In the genomic region with DNA sequence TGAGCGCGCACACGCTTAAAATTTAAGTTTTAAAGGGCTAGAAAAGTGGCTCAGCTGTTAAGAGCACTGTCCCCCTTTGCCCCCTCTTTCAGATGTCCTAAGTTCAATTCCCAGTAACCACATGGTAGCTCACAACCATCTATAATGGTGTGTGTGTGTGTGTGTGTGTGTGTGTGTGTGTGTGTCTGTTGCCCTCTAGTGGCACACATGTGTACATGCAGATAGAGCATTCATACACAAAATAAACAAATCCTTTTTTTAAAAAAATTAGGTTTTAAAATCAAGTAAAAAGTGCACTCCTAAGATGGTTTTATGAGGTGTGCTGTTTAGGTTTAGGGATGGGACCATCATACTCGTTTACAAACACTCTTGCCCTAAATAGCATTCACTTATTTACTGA, we compare ENCODE assay signal across 21 mouse cellular contexts. TPM values are rescaled to one million over a fixed set of nuclear protein-coding genes. Genes with fewer than 3 reads are reported as not detected.
DNase-seq lines count a peak whose midpoint lies in the region; ATAC-seq and TF ChIP-seq lines count a peak whose summit lies in the region.
"Had no signal": no experiment of that assay in that cellular context is flagged by ENCODE, and none has a peak within 500 bp of the region (broad histone marks: within the 10 kb centered on the region; RNA-seq: fewer than 3 reads in every experiment).

No protein-coding gene starts in this region.

- H3K27me3 ChIP-seq in heart, postnatal 0 days (ENCODE audit: control insufficient read depth, insufficient read depth, low read length): no peaks in the 10 kb centered on the region
- H3K27me3 ChIP-seq in heart, embryonic 11.5 days (ENCODE audit: control insufficient read depth, insufficient read depth, low read length): no peaks in the 10 kb centered on the region
- no peaks in the 10 kb centered on the region for H3K27me3 ChIP-seq in liver, postnatal 0 days (ENCODE audit: insufficient read depth, low read length)
- no peaks in the 10 kb centered on the region for H3K27me3 ChIP-seq in CH12.LX (replicated peaks)
- H3K27me3 ChIP-seq: embryonic facial prominence, embryonic 12.5 days; liver, embryonic 13.5 days had no signal

- dilution Hi-C loops in CH12.LX (cut with MboI; ENCODE audit: extremely low pct_ligation_motif_present, extremely low pct_unique_long_range_greater_than_20kb, low sequenced_read_pairs): no loop called here

- ATAC-seq in heart, postnatal 0 days (ENCODE audit: insufficient read depth, low read depth): no peak
- ATAC-seq in heart, embryonic 11.5 days (replicated peaks; ENCODE audit: insufficient number of reproducible peaks, low FRiP score, low TSS enrichment): no peak
- ATAC-seq in liver, postnatal 0 days: no peak
- ATAC-seq: forebrain, embryonic 14.5 days; hindbrain, embryonic 16.5 days had no signal

- TF ChIP-seq EP300 in heart, postnatal 0 days (IDR thresholded peaks at IDR 0.05; ENCODE audit: low read depth): no peak
- TF ChIP-seq EP300 in liver, postnatal 0 days (IDR thresholded peaks at IDR 0.05; ENCODE audit: low read depth): no peak
- TF ChIP-seq EP300 in CH12.LX (IDR thresholded peaks at IDR 0.05; ENCODE audit: low read length): no peak

- no peak for TF ChIP-seq POLR2A in CH12.LX (IDR thresholded peaks at IDR 0.05; ENCODE audit: low read depth, low read length)
- TF ChIP-seq POLR2A in cortical plate, adult 2 months (IDR thresholded peaks at IDR 0.05; ENCODE audit: extremely low read depth, insufficient read depth, low read length): no peak

- in situ Hi-C loops in CH12.LX (cut with MboI; ENCODE audit: low pct_ligation_motif_present, low pct_unique_long_range_greater_than_20kb, low sequenced_read_pairs): no loop called here

- peak; percentile 35; the same call in 1 of the 2 replicates for TF ChIP-seq CTCF in heart, postnatal 0 days (IDR thresholded peaks at IDR 0.05; ENCODE audit: low read depth)
- peak; percentile 76 for TF ChIP-seq CTCF in liver, postnatal 0 days (IDR thresholded peaks at IDR 0.05; ENCODE audit: low read depth)
- peak; percentile 20 to 68; a peak in 3 of 4 replicates for TF ChIP-seq CTCF in CH12.LX (conservative IDR thresholded peaks at IDR 0.05 in 1 of 2, IDR thresholded peaks at IDR 0.05 in 1 of 2; ENCODE audit: low read depth in 2 of 2, low read length in 2 of 2)
- 0 out of 2 replicates have a peak, but pooled peaks have one; percentile 2 for TF ChIP-seq CTCF in cortical plate, adult 2 months (IDR thresholded peaks at IDR 0.05; ENCODE audit: extremely low read depth, insufficient read depth, low read length)

- no peak overlapping the region for H3K4me3 ChIP-seq in heart, postnatal 0 days (ENCODE audit: low read depth, low read length)
- H3K4me3 ChIP-seq in heart, embryonic 11.5 days (ENCODE audit: low read depth, low read length): no peak overlapping the region
- no peak overlapping the region for H3K4me3 ChIP-seq in liver, postnatal 0 days (ENCODE audit: low read depth, low read length)
- H3K4me3 ChIP-seq in CH12.LX (replicated peaks in 1 of 3; ENCODE audit: low read depth in 2 of 3, low read length in 2 of 3, poor library complexity in 1 of 3): no peak overlapping the region
- no peak overlapping the region for H3K4me3 ChIP-seq in cortical plate, adult 2 months (ENCODE audit: insufficient read depth, low read length)
- H3K4me3 ChIP-seq: embryonic facial prominence, embryonic 12.5 days; liver, embryonic 13.5 days had no signal

- peak; percentile 71 for TF ChIP-seq RAD21 in CH12.LX (IDR thresholded peaks at IDR 0.05; ENCODE audit: low read depth, low read length)

- H3K4me1 ChIP-seq in heart, postnatal 0 days (ENCODE audit: control insufficient read depth, insufficient read depth): peaks cover 29% of the 10 kb centered on the region
- peaks cover 36% of the 10 kb centered on the region for H3K4me1 ChIP-seq in heart, embryonic 11.5 days (ENCODE audit: control insufficient read depth, insufficient read depth, low read length)
- peaks cover 25% of the 10 kb centered on the region for H3K4me1 ChIP-seq in liver, postnatal 0 days (ENCODE audit: insufficient read depth)
- peaks cover 4 to 34% of the 10 kb centered on the region in 2 experiments; a peak in 3 of 4 replicates for H3K4me1 ChIP-seq in CH12.LX (ENCODE audit: control insufficient read depth in 1 of 2, insufficient read depth in 2 of 2)
- peaks cover 3% of the 10 kb centered on the region for H3K4me1 ChIP-seq in cortical plate, adult 2 months (ENCODE audit: control insufficient read depth, insufficient read depth, low read length)

- peak; percentile 6 for DNase-seq in heart, postnatal 0 days (ENCODE audit: low spot score)
- no peak for DNase-seq in liver, postnatal 0 days
- DNase-seq in liver (no peak), CH12.LX (ENCODE audit: extremely low read depth) (no peak)
- DNase-seq in cerebellum, postnatal 25 days: no peak
- no peak for DNase-seq in frontal cortex, postnatal 10 days (ENCODE audit: low spot score in 2 of 2)
- DNase-seq: cerebellum, adult 8-10 months; heart, postnatal 4 days; kidney, adult 8-10 months; kidney, postnatal 25 days; layer of hippocampus, adult 9-11 months; liver, embryonic 13.5 days; lung, postnatal 14 days; right cerebral cortex, postnatal 4 days; thymus, postnatal 25 days had no signal

- no peaks in the 10 kb centered on the region for H3K9me3 ChIP-seq in heart, postnatal 0 days (replicated peaks; ENCODE audit: control insufficient read depth, low read length)
- H3K9me3 ChIP-seq in heart, embryonic 11.5 days (replicated peaks; ENCODE audit: control insufficient read depth, low read length): no peaks in the 10 kb centered on the region
- H3K9me3 ChIP-seq in liver, postnatal 0 days (ENCODE audit: low read length): no peaks in the 10 kb centered on the region
- H3K9me3 ChIP-seq in CH12.LX (replicated peaks; ENCODE audit: low read length): no peaks in the 10 kb centered on the region
- H3K9me3 ChIP-seq: embryonic facial prominence, embryonic 12.5 days; G1E; liver, embryonic 13.5 days had no signal

- WGBS in heart, postnatal 0 days: 97% methylated on average over 4 of the region's 4 CpGs
- WGBS in heart, embryonic 11.5 days (ENCODE audit: insufficient replicate concordance): 94% methylated on average over 4 of the region's 4 CpGs
- 92% methylated on average over 4 of the region's 4 CpGs for WGBS in liver, postnatal 0 days (ENCODE audit: insufficient replicate concordance)

- no peaks in the 10 kb centered on the region for H3K79me2 ChIP-seq in CH12.LX (replicated peaks; ENCODE audit: control insufficient read depth, extremely low read depth, insufficient read depth, poor library complexity, severe bottlenecking)

- H3K27ac ChIP-seq in heart, postnatal 0 days (ENCODE audit: low read depth): no peak overlapping the region
- H3K27ac ChIP-seq in heart, embryonic 11.5 days (ENCODE audit: low read depth, low read length): no peak overlapping the region
- no peak overlapping the region for H3K27ac ChIP-seq in liver, postnatal 0 days (ENCODE audit: low read depth)
- no peak overlapping the region for H3K27ac ChIP-seq in CH12.LX (ENCODE audit: insufficient read depth, low read depth)
- no peak overlapping the region for H3K27ac ChIP-seq in cortical plate, adult 2 months (ENCODE audit: insufficient read depth, low read length)
- H3K27ac ChIP-seq: embryonic facial prominence, embryonic 12.5 days; liver, embryonic 13.5 days had no signal

- no peaks in the 10 kb centered on the region for H3K36me3 ChIP-seq in heart, postnatal 0 days (replicated peaks; ENCODE audit: control insufficient read depth, insufficient read depth, low read length)
- no peaks in the 10 kb centered on the region for H3K36me3 ChIP-seq in heart, embryonic 11.5 days (ENCODE audit: control insufficient read depth, insufficient read depth, low read length)
- no peaks in the 10 kb centered on the region for H3K36me3 ChIP-seq in liver, postnatal 0 days (replicated peaks; ENCODE audit: insufficient read depth, low read length)
- no peaks in the 10 kb centered on the region for H3K36me3 ChIP-seq in CH12.LX (replicated peaks in 1 of 2; ENCODE audit: control insufficient read depth in 1 of 2, insufficient read depth in 1 of 2, low read length in 1 of 2)
- H3K36me3 ChIP-seq: embryonic facial prominence, embryonic 12.5 days; G1E; liver, embryonic 13.5 days had no signal

- no peak overlapping the region for H3K4me2 ChIP-seq in heart, postnatal 0 days (ENCODE audit: low read depth, low read length)
- no peak overlapping the region for H3K4me2 ChIP-seq in heart, embryonic 11.5 days
- H3K4me2 ChIP-seq in liver, postnatal 0 days (ENCODE audit: low read depth, low read length): no peak overlapping the region
- no peak overlapping the region for H3K4me2 ChIP-seq in CH12.LX (ENCODE audit: insufficient read depth, low read depth, poor library complexity, severe bottlenecking)
- H3K4me2 ChIP-seq: embryonic facial prominence, embryonic 12.5 days; liver, embryonic 13.5 days had no signal

- H3K9ac ChIP-seq in heart, postnatal 0 days (replicated peaks; ENCODE audit: low read depth, low read length): no peak overlapping the region
- H3K9ac ChIP-seq in heart, embryonic 11.5 days (ENCODE audit: low read depth, low read length): no peak overlapping the region
- H3K9ac ChIP-seq in liver, postnatal 0 days (replicated peaks): no peak overlapping the region
- H3K9ac ChIP-seq in CH12.LX (ENCODE audit: insufficient read depth, low read depth): no peak overlapping the region
- H3K9ac ChIP-seq: embryonic facial prominence, embryonic 12.5 days; liver, embryonic 13.5 days had no signal

TF ChIP-seq in CH12.LX, 34 proteins besides CTCF, POLR2A, EP300 and RAD21 (continues in another document):
- 0 out of 2 replicates have a peak, but pooled peaks have one; percentile 16 for TF ChIP-seq MYC (IDR thresholded peaks at IDR 0.05; ENCODE audit: low read depth, low read length)

RNA-seq across cellular contexts. Expression of a gene that starts 45.8 kb away (rescaled TPM):
- 57.7 and 61.1 TPM in 2 replicates for total RNA-seq in heart, postnatal 0 days (2014; rRNA removed; ENCODE audit: low replicate concordance)
- 23.8 and 23.9 TPM in 2 replicates for polyA plus RNA-seq in heart, postnatal 0 days (2015; fragmentation: Nextera tagmentation; extraction: Ambion mirVana)
- 49.0 and 49.1 TPM in 2 replicates for polyA plus RNA-seq in heart, embryonic 11.5 days (2014; fragmentation: Nextera tagmentation; extraction: Ambion mirVana)
- 6.9 and 9.1 TPM in 2 replicates for polyA plus RNA-seq in liver, postnatal 0 days (2015; fragmentation: Nextera tagmentation; extraction: Ambion mirVana)
- total RNA-seq in CH12.LX (2012; rRNA removed): 13.7 and 15.6 TPM in 2 replicates
- total RNA-seq in CH12.LX (2014; rRNA removed): 4.3 and 4.9 TPM in 2 replicates
- polyA plus RNA-seq in CH12.LX (2012; ENCODE audit: insufficient read length, low read depth): 7.5 and 7.8 TPM in 2 replicates
- 114 and 120 TPM in 2 replicates for polyA plus RNA-seq in cortical plate, adult 2 months (2012; rRNA removed)

RNA-seq across cellular contexts. Expression of a gene that starts 49.2 kb away (rescaled TPM):
- 14.8 and 37.1 TPM in 2 replicates for total RNA-seq in heart, postnatal 0 days (2014; rRNA removed; ENCODE audit: low replicate concordance)
- polyA plus RNA-seq in heart, postnatal 0 days (2015; fragmentation: Nextera tagmentation; extraction: Ambion mirVana): 16.0 and 16.4 TPM in 2 replicates
- polyA plus RNA-seq in heart, embryonic 11.5 days (2014; fragmentation: Nextera tagmentation; extraction: Ambion mirVana): 38.1 and 42.1 TPM in 2 replicates
- polyA plus RNA-seq in liver, postnatal 0 days (2015; fragmentation: Nextera tagmentation; extraction: Ambion mirVana): 5.2 and 6.2 TPM in 2 replicates
- total RNA-seq in CH12.LX (2012; rRNA removed) (55.8 and 67.2 TPM in 2 replicates), CH12.LX (2014; rRNA removed) (46.9 and 52.0 TPM in 2 replicates)
- 38.4 and 40.5 TPM in 2 replicates for polyA plus RNA-seq in CH12.LX (2012; ENCODE audit: insufficient read length, low read depth)
- polyA plus RNA-seq in cortical plate, adult 2 months (2012; rRNA removed): 3.4 and 3.7 TPM in 2 replicates

Comparison
In these comparisons a context has a peak if more than half of its experiments do, and no peak if none do; other contexts are left out.
1. CTCF ChIP-seq: peak in every context shown above with its lines; median percentile 76 in liver, postnatal 0 days; 44 in CH12.LX; 35 in heart, postnatal 0 days; 2 in cortical plate, adult 2 months.